Mouse (Mus musculus): Measurements from ENCODE around the gene Smarcb1.

The Smarcb1 gene

GRCm38 (mm10) chr10:75921026-75921725, at the start of gene Smarcb1:
Gene Smarcb1, minus strand, starts transcription at chr10:75921617.
- peak; percentile 90 for DNase-seq (ENCODE audit: low read depth, low spot score)

GRCm38 (mm10) chr10:75954381-75954811, 33.0 kb upstream of the Smarcb1 start, which contains the start of gene Gm5134:
Gene Gm5134, plus strand, starts transcription at chr10:75954514.
- DNase-seq (ENCODE audit: low read depth, low spot score) = no peak

- no peak for DNase-seq (ENCODE audit: low read depth, low spot score)
These were observed 30.1 kb upstream of the Smarcb1 start for GRCm38 (mm10) chr10:75951424-75952050.

GRCm38 (mm10) chr10:75950791-75951210, 29.4 kb upstream of the Smarcb1 start:
- no peak for DNase-seq (ENCODE audit: low read depth, low spot score)

GRCm38 (mm10) chr10:75949053-75950045, 27.9 kb upstream of the Smarcb1 start:
- DNase-seq (ENCODE audit: low read depth, low spot score) = no peak

GRCm38 (mm10) chr10:75948079-75948478, 26.7 kb upstream of the Smarcb1 start:
- no peak for DNase-seq (ENCODE audit: low read depth, low spot score)

GRCm38 (mm10) chr10:75945896-75946295, 24.5 kb upstream of the Smarcb1 start:
- DNase-seq (ENCODE audit: low read depth, low spot score) = no peak

- no peak for DNase-seq (ENCODE audit: low read depth, low spot score)
These were observed 23.8 kb upstream of the Smarcb1 start for GRCm38 (mm10) chr10:75945213-75945612.

GRCm38 (mm10) chr10:75944066-75944772, 22.8 kb upstream of the Smarcb1 start:
- no peak for DNase-seq (ENCODE audit: low read depth, low spot score)

- DNase-seq (ENCODE audit: low read depth, low spot score) = no peak
These were observed 21.5 kb upstream of the Smarcb1 start, which contains the start of gene Vpreb3 for GRCm38 (mm10) chr10:75942736-75943477. Gene Vpreb3, plus strand, starts transcription at chr10:75943057.

GRCm38 (mm10) chr10:75941042-75941824, 19.8 kb upstream of the Smarcb1 start:
- DNase-seq (ENCODE audit: low read depth, low spot score) = no peak

- no peak for DNase-seq (ENCODE audit: low read depth, low spot score)
These were observed 19.1 kb upstream of the Smarcb1 start, which contains the start of gene Gm867 for GRCm38 (mm10) chr10:75940520-75940919. Gene Gm867, minus strand, starts transcription at chr10:75940672.

- no peak for DNase-seq (ENCODE audit: low read depth, low spot score)
These were observed 18.2 kb upstream of the Smarcb1 start for GRCm38 (mm10) chr10:75939481-75940234.

GRCm38 (mm10) chr10:75937851-75938643, 16.6 kb upstream of the Smarcb1 start:
- no peak for DNase-seq (ENCODE audit: low read depth, low spot score)

GRCm38 (mm10) chr10:75936909-75937667, 15.7 kb upstream of the Smarcb1 start:
- DNase-seq (ENCODE audit: low read depth, low spot score) = no peak

- DNase-seq (ENCODE audit: low read depth, low spot score) = peak; percentile 70
These were observed 14.5 kb upstream of the Smarcb1 start, which contains the start of gene Mmp11 for GRCm38 (mm10) chr10:75935680-75936541. Gene Mmp11, minus strand, starts transcription at chr10:75936496.
